Mouse (Mus musculus) frontal cortex, postnatal 25 days (tissue): ENCODE measurements at regions not wholly inside any gene's neighbourhood (a gene's known extent, or its start where the extent isn't known, plus 50 kb on each side); places are given as distances from the start of the nearest gene placed in this dataset.
A peak's percentile ranks its signal among the peaks of the same experiment; 100 is the strongest.

Experiments
- DNase-seq, 2 experiments: peaks; one replicate each; pipeline ENCODE4 v3.0.0; 2022; ENCODE audit warnings: low spot score in 2 of 2

GRCm38 (mm10) chr8:18536059-18536458 lies 442.0 kb downstream of the Defb40 start:
- DNase-seq: no peak

DNA sequence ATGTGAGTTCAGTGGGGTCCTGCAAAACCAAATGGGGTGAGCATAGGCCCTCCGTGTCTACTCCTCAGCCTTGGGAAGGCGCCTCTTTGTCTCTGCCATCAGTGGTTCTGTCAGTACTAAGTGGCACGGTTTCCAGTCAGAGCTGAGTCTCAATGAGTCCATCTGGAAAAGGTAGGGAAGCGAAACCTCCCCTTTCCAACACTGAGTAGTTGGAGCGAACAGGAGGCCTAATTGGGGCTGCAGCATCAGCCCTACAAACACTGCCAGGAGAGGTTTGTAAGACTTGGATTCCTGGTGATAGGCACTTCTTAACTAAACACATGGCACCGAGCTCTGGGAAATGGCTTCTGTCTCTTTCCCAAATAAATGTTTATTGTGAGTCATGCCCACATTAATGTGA lies 449.9 kb downstream of the Defb40 start:
- no peak for DNase-seq

GRCm38 (mm10) chr8:18512409-18512808 lies 465.6 kb downstream of the Defb40 start:
- DNase-seq: no peak

GRCm38 (mm10) chr8:18506158-18507022 lies 471.7 kb downstream of the Defb40 start:
- DNase-seq: no peak

DNA sequence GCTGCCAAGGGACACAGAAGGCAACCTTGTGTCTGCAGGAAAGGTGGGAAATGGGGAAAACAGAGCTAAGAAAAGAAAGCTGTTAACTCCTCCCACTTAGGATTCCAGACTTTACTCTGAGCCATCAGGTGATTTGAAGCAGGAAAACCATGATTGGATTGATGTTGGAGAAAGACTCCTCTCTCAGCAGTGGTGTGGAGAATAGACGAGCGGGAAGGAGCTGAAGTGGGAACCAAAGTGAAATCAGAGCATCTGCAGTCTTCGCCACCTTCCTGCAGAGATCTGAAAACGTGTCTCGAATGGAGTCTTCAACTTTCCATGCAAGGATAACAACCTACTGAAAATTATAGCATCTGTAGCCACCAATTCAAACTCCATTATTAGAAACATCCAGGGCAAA lies 487.4 kb downstream of the Defb40 start:
- no peak for DNase-seq

DNA sequence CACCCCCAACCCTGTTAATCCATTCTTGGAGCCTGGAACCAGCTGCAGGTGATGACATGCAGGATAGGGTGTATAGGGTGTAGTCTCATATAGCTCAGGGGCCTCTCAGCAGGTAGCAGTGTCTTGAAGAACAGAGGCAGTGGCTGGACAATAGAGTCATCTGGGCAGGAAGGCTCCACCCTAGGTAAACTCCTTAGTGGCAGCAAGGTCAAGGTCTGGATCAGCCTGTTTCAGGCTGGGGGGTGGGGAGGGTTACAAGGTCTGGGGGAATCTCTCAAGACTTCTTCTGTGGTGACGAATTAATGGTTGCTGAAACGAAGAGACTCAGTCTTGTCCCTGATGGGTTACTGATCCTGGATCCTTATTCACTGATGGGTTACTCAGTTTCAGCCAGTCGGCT lies 498.0 kb downstream of the Defb40 start:
- no peak for DNase-seq

DNA sequence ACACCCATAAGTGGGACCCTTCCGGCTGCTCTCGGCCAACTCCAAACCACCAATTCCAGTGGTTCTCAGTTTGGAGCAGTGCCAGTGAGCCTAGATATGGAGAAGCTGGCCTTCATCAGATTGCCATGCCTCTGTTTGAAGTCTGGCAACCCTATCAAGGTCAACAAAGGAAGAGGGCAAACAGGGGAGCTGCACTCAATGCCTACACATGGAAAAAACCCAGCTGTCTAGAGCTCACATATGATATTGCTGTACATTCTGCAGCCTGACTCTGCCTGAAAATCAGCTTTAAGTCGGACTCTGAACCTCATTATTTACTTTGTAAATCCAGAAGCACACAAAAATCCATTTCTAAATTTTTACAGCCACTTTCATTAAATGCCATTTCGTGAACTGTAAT lies 499.9 kb downstream of the Defb40 start:
- no peak for DNase-seq

GRCm38 (mm10) chr8:18467511-18467910 lies 510.5 kb downstream of the Defb40 start:
- peak in 1 of 2 experiments; percentile 5 for DNase-seq

- DNase-seq: no peak
Observed at GRCm38 (mm10) chr8:18460609-18461008, 517.4 kb downstream of the Defb40 start.

- DNase-seq: no peak
Observed at GRCm38 (mm10) chr8:18457470-18457869, 520.6 kb downstream of the Defb40 start.

DNA sequence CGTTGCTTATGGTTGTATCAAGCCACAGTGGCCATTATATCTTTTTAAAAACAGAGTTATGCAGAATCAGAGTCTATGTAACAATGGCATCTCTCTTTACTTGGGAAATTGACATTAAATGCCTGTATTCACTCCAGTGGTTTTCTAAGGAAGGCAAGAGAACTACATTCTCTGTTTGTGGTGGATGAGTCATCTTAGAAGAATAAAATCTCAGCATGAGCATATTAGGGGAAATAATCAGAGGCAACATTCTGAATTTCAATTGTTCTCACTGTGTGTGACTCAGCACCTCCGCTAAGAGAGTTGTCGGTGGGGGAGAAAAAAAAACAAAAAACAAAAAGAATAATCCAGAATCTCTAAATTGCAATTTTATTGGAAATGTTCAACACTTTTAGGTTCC lies 529.0 kb downstream of the Defb40 start:
- DNase-seq: no peak

GRCm38 (mm10) chr8:18442212-18442611 lies 535.8 kb downstream of the Defb40 start:
- no peak for DNase-seq

DNA sequence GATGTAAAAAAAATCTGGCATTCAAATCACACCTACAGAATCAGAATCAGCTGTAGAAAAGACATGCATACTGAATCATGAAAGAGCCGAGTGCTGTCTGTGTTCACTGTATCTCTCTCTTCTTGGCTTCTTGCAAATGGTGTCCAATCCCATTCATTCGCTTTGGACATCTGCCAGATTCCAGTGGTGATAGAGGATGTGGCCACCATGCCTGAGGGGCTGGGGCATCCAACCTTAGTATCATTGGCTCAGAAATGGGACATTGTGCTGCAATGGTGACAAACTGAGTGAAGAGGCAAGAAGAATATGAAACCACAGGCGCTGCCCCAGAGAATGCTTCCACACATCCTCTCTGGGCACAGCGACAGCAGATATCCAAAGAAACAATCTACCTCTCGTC lies 555.2 kb downstream of the Defb40 start:
- DNase-seq: no peak

DNA sequence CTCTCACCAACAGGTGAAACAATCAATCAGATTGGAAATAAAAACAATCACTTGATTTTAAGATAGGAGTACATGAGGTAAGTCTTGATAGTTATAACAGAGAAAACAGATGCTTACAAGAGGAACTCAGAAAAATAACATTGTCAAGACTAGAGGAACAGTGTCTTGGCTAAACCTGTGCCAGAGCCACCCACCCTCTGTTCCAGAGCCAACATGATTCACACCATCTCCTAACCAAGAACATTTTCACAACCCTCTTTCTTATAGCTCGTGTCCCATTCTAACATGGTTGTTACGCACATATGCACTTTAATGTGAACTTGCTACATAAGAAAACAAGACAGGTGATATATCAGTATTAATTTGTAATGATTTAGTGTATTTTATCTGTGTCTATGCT lies 565.6 kb downstream of the Defb40 start:
- no peak for DNase-seq

GRCm38 (mm10) chr8:18406446-18406845 lies 571.6 kb downstream of the Defb40 start:
- DNase-seq: no peak

- peak; percentile 39 to 52 for DNase-seq
Observed at GRCm38 (mm10) chr8:18388353-18388752, 589.7 kb downstream of the Defb40 start.

DNA sequence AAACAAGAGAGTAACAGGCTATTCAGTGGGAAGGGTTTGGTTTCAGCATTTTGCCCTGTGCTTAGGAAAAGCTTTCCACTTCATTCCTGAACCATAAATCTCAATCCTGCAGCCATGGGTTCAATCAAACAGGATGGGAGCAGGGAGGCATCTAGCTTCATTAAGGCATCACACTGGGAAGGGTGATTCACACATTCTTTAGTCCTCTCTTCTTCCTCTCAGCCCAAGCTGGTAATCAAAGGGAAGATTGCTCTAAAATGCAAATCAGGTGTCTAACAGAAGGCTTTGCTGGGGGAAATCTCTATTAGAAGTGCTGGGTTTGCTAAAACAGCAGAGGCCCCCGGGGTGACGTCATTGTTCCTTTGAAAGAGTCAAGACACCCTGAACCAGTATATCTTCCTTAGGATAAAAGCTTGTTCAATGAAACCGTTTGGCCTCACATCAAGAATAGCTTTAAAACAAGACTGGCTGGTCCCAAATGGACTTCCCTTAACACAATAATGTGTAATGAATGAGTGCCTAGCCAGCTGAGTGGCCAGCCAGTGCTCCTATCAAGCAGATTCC lies 596.4 kb downstream of the Defb40 start:
- no peak for DNase-seq

DNA sequence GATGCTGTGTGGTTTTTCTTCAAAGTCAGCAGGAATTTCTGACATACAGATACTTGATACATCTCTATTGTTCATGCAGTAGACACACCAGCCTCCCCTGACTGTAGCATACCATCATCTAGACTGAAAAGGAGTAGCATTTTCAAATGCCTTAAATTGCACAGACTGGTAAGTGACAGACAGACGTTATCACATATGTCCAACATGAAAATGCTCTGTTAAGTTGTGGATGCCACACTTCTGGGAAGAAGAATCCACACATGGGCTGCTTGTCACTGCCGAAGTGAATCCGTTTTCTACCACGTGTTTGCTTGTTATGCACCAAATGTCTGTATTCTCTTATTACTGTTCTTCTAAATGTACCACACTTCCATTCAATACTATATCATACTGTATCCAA lies 629.3 kb downstream of the Defb40 start:
- DNase-seq: no peak

DNA sequence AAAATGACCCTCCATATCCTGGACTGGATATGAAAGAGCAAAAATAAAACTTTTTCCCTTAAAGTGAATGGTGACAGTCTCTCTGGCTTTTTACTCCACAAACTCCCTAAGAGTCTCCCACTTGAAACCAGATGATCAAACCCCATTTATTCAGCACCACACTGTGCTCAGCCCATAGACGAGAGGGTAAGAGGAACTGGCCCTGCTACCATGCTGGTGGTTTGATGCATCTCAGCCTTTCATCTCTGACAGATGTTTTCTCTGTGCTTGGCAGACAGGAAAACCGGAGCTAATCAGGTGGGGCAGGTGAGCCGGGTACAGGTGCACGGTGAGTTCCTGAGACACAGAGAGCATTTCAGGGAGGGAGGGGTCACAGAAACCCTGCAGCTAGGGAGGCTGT lies 631.8 kb downstream of the Defb40 start:
- DNase-seq: no peak

DNA sequence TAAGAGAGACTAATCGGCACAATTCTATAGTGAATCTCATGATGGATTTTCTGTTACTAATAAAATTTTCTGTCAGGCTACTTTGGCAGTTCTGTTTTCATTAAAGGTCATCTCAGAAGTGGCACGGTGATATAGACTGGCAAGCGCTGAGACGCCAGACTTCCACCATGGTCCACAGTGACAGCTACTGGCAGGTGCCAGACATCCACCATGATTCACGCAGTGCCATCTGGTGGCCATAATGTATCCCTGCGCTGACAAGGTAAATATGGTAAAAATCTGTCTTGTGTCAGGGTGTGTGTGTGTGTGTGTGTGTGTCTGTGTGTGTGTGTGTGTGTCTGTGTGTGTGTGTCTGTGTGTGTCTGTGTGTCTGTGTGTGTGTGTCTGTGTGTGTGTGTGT lies 632.7 kb downstream of the Defb40 start:
- DNase-seq: peak; percentile 16 to 17

DNA sequence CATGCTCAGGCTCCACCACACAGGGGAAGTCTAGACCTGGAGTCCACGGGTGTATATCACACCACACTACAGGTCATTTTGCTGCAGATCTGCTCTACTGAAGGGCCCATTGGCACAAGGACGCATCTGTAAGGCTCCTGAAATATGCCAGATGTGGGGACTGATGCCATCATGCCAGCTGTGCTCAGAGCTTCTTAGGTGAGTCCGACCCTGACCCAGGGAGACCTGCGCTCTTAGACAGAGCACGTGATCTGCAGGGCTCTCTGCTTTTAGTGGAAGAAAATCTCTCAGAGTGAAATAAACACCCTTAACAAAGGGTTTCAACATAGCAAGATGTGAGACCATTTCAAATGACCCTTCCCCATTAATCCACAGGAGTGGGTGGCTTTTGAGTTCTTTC lies 633.2 kb downstream of the Defb40 start:
- no peak for DNase-seq

DNA sequence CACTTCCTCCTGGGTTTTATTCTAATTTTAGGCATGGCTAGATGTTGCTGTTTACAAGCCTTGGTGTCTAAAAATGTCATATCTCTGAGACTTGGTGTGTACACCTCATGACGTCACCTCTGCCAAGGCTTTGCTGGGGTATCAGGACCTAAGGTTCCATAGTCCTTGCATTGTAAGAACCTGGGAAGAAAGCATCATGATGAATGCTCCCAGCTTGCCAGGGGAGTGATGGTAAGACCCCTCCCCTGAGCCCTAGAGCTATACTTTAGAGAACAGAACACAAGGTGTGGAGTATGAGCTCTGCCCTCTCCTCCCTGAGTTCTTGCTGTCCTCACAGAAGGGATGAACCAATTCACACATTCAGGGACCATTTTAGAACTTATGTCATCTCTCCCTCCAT lies 642.5 kb downstream of the Defb40 start:
- no peak for DNase-seq

DNA sequence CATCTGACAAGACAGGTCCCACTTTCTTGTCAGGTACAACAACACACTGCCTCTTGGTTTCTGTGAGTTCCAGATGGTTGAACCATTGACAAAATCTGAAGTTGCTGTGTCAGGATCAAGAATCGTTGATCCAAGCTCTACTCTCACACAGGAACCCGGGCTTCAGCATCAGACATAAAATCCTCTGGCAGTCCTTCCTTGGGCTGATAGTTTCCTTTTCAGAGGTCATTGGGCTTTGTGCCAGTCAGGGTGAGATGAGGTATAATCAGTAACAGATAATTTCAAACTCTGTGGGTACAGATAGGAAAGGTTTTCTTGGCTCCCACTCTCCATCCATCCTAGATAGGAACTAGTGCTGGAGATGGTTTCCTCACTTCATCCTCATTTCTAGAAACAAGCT lies 649.5 kb downstream of the Defb40 start:
- DNase-seq: no peak

DNA sequence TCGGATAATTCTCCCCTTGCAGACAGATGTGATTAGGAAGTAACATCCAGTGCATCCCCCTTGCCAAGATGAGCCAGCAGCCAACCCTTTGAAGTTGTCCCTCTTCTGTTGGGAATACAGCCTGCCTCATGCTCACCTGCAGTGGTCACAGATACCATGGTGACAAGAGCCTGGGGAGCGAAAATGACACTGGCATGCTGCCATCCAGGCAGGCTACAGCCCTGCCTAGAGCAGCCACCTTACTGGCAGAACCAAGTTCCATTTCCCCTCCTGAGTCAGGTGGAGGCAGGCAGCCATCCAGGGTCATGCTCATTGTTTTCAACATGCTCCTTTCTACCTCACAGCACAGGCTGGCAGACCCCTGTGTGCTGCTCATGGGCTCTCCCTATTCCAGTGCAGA lies 661.6 kb downstream of the Defb40 start:
- DNase-seq: no peak
